Mouse (Mus musculus) cerebellum, adult 11-12 months (tissue): ENCODE results near the gene Rccd1.

Source experiments
- DNase-seq: peaks from one replicate; pipeline ENCODE4 v3.0.0; 2022

The Rccd1 gene

DNA sequence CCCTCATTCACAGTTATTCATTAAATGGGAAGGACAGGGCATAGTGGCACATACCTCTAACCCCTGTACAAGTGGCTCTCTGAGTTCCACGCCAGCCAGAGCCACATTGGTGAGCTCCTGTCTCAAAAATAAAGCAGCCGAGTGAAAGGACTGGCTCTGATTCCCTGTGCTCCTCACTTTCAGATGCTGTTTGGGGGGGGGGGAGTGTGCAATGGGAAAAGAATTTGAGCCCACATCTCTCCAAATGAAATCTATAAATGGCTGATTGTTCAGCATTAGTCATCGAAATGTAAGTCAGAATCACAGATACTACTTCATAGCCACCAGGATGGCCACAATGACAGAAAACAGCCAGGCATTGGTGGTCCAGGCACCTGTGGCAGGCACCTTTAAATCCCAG, 27.2 kb downstream of the Rccd1 start:
- no peak for DNase-seq

DNA sequence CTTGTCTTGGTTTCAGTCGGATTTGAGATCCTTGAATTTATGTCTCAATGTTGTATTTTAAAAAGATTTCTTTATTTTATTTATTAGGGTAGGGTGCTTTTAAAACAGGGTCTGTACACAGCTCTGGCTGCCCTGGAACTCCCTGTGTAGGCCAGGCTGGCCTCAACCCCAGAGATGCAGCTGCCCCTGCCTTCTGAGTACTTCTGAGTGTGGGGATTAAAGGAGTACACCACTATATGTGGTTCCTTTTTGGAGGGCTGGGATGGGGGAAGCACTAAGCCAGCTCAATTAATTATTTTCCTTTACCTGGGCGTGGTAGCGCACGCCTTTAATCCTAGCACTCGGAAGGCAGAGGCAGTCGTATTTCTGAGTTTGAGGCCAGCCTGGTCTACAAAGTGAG, 27.8 kb downstream of the Rccd1 start:
- DNase-seq = no peak

DNA sequence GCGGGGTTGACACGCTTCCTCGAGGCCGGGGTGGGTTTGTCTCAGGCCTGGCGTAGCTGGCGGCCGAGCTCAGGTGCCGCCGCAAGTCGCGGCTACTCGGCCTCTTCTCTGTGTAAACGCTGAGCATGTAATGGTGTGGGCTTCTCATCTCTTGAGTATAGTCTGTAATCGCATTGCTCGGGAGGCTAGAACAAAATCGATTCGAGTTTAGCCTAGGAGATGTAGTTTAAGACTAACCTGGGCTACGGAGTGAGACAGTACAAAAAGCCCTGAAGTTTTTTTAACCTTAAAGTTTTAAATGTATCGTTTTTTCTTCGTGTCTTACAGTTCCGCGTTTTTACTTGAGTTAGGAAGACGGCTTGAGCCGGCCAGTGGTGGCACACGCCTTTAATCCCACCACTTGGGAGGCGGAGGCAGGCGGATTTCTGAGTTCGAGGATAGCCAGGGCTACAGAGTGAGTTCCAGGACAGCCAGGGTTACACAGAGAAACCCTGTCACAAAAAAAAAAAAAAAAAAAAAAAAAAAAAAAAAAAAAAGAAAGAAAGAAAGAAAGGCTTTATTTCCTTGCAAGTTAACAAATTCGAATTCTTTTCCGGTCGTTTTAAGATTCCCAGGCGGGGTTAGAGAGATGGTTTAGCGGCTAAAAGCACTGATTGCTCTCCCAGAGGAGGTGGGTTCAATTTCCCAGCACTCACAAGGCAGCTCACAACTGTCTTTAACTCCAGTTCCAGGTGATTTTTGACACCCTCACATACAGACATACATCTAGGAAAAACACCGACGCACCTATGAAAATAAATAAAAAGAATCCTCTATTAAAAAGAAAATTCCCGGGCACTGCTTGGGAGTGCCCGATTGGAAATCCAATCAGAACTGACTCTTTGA, 29.2 kb downstream of the Rccd1 start:
- no peak for DNase-seq

DNA sequence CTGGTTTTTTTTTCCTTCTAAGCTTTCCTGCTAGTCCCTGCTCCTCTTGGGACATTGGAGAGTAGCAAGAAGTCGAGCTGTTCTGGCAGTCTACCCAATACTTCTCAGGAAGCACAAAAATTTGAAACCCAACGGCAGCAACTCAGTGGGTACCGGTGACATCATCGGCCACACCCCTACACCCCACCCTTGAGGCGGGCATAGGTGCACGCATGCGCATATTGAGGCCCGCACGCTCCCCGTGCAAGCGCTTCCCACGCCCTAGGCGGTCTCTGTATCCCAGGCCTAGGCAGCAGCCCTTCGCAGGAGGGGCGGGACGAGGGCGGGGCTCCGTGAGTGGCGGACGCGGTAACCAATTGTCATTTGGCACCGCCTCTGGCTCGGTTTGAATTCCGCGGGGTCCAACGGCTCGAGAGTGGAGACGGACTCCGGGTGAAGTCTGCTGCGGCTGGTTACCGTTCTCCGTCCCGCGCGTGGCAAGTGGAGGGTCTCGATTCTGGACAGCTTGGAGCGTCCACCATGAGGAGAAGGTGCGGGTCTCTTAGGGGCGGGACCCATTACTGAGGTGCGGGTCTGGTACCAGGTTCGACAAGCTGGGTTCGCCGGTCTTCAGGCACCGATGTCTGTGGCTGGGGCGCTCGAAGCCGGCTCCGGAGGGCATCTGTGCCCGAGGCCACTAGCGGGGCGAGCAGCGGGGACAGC, 30.0 kb downstream of the Rccd1 start, which contains the start of gene Prc1:
Gene Prc1 (plus strand): TSS at position 389 of the 702 bp plus-strand sequence.
- DNase-seq = peak; percentile 99

GRCm38 (mm10) chr7:80287736-80288135, 36.5 kb downstream of the Rccd1 start:
- no peak for DNase-seq

GRCm38 (mm10) chr7:80285725-80286124, 38.5 kb downstream of the Rccd1 start:
- no peak for DNase-seq

DNA sequence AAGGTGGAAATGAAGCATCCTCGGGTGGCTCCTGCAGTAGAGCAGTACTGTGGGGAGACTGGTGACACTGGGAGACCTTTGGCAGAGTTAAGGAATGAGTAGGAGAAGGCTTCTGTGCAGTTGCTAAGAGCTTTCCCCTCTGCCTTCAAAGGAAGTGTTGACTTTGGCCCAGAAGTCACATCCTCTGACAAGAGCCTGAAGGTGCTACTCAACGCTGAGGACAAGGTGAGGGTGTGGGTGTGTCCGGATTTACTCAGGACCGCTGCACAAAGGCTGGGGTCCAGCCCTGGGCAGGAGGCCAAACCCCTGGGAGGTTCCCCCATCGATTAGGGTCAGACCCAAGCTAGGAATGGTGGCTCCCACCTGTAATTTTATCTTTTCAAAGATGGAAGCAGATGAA, 39.9 kb downstream of the Rccd1 start:
- DNase-seq = no peak

DNA sequence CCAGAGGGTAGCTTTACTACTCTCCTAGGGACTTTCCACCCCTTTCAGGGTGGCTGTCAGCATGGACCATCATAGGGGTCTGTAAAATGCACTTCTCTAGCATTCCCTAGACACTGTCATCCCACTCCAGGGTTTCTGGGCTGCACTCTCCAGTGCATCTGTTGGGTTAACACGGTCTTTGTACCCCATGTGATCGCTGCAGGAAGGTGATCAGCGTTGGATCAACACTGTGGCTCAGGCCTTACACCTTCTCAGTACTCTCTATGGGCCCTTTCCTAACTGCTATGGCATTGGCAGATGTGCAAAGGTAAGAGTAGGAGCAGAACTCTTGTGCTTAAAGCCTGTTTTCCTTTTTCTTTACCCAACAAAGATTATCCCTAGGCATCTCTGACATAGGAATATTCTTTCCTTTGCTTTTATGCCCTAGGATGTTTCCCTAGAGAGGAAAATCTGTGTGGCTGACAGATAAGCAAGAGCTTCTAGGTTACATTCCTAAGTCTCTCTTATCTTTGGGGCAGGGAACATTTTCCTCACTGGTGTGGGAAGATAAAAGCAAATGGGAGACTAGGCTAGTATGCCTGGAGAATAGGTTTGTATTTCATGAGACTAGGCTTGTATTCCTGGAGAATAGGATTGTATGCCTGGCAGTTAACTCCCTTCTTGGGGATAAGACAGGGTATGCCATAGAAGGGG, 40.9 kb downstream of the Rccd1 start:
- no peak for DNase-seq

DNA sequence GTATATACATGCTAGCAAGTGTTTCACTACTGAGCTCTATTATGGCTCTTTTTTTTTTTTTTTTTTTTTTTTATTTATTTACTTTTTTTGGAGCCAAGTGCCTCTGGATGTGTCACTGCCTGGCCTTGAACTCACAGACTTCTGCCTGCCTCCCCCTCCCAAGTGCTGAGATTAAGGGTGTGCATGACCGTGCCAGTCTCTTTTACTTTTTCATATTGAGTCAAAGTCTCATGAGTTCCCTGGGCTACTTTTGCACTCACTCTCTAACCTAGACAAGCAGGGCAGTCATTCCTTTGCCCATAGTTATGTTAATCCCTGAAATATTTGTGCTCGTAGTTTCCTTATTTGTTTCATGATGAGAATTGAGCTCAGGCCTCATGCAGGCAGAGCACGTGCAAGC, 42.6 kb downstream of the Rccd1 start:
- DNase-seq = no peak

DNA sequence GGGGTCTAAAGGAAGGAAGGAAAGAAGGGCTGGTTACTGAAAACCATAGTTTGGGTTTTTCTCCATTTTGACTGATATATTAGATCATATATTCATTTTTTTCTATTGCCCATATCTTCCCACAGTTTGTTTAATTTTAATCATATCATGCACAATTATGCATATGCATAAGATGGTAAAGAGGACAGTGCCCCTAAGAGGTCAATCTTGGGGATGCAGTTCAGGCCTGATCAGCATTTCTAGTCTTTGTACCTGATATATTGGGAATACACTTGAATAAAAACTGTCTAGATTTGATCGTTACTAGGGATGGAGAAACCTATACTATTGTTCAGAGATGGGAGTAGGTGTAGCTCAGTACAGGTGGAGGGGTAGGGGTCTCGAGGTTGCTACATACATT, 43.3 kb downstream of the Rccd1 start:
- DNase-seq = no peak

DNA sequence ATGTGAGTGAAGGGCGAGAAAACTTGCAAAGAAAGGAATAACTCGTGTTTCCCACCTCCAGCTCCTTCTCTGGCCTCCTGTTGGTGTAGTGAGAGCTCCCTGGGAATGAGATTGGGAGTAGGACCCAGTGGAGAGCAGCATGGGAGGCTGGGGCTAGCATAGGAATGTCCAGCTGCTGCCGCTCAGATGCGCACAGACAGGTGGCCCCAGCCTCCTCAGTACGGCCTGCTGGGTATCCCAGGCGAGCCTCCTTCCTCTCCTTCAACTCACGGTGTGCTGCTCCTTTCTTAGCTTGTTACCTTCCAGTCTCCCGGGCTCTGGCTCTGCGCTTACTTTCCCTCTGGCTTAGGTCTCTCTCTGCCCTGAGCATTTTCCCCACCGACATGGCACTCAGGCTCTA, 44.2 kb downstream of the Rccd1 start:
- no peak for DNase-seq

DNA sequence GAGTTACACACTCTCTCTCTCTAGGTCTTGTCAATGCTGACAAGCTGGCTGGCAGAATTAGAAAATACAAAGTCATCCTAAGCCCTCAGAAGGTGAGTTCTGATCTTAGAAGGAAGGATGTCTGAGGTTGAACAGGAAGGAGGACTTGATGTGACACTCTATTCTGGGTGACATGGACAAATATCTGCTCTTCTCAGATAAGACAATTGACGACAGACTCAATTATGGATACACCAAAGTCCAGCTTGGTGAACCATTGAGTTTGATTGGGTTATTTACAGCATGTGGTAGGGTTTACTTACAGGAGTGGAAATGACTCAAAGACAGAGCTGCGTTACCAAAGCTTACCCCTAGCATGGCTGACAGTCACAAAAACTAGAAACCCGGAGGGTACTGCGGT, 47.9 kb downstream of the Rccd1 start:
- no peak for DNase-seq

DNA sequence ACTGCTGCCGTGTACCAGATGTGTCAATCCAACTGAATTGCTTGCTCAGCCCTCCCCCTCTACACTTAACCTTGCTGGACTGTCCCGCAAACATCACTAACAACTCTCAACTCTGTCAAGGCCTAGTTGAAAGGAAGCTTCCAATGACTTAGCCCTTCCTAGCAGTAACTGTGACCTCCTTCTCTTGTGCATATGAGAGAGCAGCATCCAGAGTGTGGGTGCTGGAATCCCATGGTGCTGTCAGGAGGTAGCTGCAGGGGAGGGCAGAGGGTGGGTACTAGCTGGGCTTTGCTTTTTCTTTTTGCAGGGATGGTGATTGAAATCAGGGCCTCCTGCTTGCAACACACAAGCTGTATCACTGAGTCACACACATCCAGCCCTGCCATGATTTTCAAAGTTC, 50.8 kb downstream of the Rccd1 start:
- DNase-seq = no peak

GRCm38 (mm10) chr7:80269751-80270255, 54.5 kb downstream of the Rccd1 start:
- peak; percentile 68 for DNase-seq

- peak; percentile 95 for DNase-seq
Observed at GRCm38 (mm10) chr7:80268897-80269750, 55.1 kb downstream of the Rccd1 start, which contains the start of gene Vps33b. Gene Vps33b, plus strand, starts transcription at chr7:80269649.

DNA sequence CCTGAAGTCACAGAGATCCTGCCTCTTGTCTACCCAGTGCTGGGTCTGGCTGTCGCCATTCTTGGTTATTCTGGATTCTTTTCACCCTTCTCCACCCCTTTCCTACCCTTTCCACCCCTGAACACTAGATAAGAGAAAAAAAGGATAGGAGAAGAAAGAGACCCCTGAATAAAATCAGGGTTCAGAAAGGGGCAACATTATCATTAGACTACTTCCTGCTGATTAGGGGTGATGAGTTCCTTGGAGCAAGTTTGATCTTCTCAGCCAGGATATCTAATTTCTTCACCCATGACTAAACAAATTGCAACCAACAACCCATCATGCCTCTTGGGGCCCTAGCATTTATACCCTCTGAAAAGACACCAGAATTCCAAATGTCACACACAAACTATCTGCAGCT, 56.5 kb downstream of the Rccd1 start:
- no peak for DNase-seq

DNA sequence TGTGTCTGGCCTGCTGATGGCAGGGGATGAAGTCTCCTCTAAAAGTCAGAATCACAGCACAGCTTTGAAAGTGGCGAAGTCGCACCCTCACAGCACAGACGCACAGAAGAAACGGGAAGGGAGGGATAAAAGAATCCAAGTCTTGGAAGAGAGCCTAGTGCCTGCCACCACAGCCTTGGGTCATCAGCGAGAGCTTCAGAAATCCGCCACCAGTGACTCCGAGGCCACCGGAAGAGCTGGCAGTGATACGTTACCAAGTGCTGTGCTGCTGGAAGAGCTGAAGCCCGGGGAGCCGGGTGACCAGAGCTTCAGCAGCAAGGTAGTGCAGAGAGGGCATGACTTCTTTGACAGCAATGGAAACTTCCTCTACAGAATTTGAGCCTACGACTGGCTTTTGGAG, 59.6 kb downstream of the Rccd1 start:
- no peak for DNase-seq

- DNase-seq = no peak
Observed at GRCm38 (mm10) chr7:80261372-80261990, 62.8 kb downstream of the Rccd1 start.

- peak; percentile 81 for DNase-seq
Observed at GRCm38 (mm10) chr7:80260625-80261371, 63.5 kb downstream of the Rccd1 start, which contains the start of gene Ngrn. Gene Ngrn, plus strand, starts transcription at chr7:80261215.

GRCm38 (mm10) chr7:80257706-80258105, 66.5 kb downstream of the Rccd1 start:
- no peak for DNase-seq

DNA sequence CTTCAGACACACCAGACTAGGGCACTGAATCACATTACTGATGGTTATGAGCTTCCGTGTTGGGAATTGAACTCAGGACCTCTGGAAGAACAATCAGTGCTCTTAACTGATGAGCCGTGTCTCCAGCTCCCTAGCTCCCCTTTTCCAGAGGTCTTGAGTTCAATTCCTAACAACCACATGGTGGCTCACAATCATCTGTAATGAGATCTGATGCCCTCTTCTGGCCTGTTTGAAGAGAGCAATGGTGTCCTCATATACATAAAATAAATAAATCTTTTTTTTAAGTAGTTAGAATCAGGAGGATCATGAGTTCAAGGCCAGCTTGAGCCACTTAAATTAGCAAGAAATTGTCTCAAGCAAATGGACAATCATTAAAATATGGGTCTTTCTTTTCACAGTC, 68.3 kb downstream of the Rccd1 start:
- DNase-seq = no peak
